Mouse (Mus musculus): Measurements from ENCODE around the gene Itsn2. TPM values are rescaled to one million over a fixed set of nuclear protein-coding genes. Genes with fewer than 3 reads are reported as not detected.
"Not testable (repeated sequence)": the region's sequence is repeated elsewhere in the genome, so short reads cannot be mapped to it uniquely, and the experiment has no call there.

The Itsn2 gene
- total RNA-seq, 2 experiments from 2014 or later: 78.3 to 82.6 TPM

DNA sequence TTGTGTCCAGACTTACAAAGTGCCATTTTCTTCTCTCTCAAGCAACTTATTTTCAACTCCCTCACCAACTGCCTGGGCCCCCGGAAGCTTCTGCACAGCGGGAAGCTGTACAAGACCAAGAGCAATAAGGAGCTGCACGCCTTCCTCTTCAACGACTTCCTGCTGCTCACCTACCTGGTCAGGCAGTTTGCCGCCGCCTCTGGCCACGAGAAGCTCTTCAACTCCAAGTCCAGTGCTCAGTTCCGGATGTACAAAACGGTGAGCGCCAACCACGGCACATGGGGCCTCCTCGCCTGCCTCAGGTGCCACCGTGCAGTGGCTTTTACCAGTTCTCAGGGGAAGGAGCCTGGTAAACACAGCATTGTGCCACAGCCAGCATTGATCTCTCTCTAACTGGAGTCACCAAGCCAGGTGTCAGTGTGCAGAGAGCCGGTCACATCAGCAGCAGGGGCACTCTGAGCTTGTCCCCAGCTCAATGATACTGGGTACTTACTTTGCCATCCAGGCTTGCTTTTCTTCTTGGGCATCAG is 115.1 kb downstream of the Itsn2 start:
- no peak for DNase-seq (ENCODE audit: extremely low spot score in 1 of 2, low spot score in 1 of 2)

DNA sequence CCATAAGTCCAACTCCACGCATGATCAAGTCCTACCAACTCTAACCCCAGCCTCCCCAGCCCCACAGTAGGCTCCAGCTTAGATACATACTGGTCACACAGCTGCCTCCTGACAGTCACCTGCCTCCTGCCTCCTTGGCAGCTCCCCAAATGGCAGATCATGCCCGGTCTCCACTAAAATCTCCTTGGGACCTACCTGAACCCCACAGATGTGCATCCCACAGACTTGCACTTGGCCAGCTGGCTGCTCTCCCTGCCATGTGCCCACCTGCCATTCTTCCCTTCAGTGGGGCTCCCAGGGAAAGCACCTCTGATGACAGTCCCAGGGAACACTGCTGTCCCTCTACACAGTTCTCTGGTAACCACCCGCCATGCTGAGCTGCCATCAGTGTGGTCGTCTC is 115.9 kb downstream of the Itsn2 start:
- DNase-seq (ENCODE audit: extremely low spot score in 1 of 2, low spot score in 1 of 2): no peak

DNA sequence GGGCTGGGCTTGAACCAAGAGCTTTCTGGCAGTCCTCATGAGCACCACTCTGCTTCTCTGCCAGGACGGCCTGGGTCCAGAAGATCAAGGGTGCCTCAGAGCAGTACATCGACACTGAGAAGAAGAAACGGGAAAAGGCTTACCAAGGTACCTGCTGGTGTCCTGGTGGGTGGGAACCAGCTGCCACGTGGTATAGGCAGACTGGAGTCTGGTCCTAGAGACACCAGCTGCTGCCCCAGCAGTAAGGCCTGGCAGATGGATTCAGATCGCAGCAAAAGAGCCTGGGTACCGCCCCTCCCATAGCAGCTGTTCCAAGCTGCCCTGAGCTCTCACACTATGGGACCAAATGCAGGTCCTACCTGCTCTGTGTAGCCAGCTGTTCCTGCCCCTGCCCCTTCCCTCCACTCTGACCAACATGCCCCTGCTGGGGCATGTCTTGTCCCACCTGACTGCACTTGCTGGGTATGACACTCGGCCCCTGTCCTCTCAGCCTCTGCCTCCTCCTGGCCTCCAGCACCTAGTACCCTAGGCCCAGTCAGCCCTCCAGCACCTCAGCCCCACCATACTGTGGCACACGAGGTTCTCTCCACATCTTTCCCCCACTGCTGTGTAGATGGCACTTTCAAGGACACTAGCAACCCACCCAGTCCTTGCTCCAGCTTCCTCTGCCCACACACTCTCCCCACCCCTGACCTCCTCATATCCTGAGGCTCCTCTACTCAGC is 116.6 kb downstream of the Itsn2 start:
- no peak for DNase-seq (ENCODE audit: extremely low spot score in 1 of 2, low spot score in 1 of 2)

DNA sequence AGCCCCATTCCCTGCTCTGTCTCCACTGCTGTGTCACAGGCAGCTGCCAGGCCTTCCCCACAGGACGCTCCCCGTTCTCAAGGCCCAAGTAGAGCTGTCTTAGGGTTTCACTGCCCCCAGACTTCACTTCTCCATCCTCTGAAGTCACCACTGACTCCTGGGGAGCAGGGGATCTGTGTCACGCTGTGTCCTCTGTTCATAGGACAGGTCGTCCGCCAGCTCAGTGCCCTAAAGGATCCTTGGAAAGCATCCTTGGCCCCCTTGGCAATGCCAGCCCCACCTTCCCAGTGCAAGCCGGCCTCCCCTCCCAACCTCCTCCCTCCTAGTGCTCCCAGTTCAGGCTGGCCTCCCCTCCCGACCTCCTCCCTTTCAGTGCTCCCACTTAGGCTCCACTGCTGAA is 117.5 kb downstream of the Itsn2 start:
- DNase-seq (ENCODE audit: extremely low spot score in 1 of 2, low spot score in 1 of 2): no peak

DNA sequence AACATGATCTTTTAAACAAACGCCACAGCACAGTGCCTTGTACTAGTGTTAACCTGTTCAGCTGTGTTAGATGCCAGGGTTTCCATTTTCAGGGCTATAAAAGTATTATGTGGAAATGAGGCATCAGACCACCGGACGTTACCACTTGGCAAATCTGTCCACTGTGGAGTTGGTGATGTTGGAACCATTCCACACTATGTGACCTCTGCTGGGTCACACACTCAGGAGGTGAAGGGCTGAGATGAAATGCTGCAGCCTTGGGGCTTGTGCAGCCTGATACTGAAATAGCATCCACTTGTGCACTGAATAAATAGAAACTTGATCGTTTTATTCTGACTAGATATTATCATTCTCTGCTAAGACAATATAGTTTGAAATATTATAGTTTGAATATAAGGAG is 120.9 kb downstream of the Itsn2 start:
- DNase-seq (ENCODE audit: extremely low spot score in 1 of 2, low spot score in 1 of 2): no peak

DNA sequence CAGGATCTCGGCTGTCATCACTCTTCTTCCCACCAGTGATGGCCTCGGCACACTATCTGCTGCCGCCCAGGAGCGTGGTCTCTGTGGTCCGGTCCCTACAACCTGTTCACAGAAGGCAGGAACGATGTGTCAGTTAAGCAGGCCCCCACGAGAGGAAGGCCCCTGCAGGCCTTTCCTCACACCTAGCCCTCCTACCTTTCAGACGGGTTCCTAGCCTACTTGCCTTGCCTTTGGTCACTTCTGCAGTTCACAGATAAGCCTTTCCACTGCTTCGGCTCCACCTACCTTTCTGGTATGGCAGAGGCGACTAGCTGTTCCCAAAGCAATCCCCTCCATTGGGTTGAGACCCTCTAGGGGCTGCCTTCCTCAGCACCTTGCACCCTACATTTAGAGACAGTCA is 123.2 kb downstream of the Itsn2 start:
- no peak for DNase-seq (ENCODE audit: extremely low spot score in 1 of 2, low spot score in 1 of 2)

DNA sequence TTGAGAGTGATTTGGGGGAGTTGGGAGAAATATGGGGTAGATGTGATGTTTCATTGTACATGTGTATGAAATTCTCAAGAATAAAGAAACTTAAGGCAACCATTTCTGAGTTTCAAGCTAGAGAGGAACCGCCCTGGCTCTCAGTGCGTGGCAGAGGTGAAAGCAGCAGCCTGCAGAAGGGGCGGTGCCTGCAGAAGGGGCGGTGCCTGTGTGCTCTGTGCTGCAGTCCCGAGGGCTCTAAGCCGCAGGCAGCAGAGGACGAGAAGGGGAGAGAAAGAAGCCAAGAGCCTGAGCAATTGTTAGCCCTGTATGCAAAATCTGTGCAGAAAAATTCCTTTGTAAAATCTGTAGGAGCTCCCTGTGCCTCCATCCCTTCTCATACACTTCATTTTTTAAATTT is 125.0 kb downstream of the Itsn2 start:
- DNase-seq (ENCODE audit: extremely low spot score in 1 of 2, low spot score in 1 of 2): no peak

DNA sequence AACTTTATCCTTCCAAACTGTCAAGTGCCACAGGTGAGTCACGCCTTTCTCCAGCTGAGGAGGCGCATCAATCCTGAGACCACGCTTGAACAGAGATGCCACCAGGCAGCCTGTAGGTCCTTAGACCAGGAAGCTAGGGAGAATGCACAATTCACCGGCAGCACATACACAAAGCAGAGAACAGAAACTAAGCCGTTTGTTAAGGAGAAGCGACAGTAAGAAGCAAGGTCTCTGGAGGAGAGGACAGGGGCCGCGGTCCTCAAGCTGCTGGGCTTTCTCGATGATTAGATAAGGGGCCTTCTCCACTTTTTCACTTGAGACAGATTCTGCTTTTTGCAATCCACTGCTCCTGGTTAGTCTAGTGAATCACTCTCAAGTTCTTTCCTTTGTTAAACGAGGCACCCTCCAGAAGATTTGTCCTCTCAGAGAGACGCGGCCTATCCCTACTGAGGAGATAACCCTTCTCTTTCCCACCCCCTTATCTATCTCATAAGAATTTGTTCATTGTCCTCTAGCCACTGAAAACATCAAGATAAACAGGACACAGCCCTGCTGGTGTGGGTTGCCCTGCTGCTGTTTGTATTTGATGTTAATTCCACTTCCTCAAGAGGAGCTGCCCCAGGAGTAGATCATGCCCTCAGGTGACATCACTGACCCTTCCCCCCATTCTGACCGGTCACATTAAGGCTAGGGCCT is 126.8 kb downstream of the Itsn2 start:
- DNase-seq (ENCODE audit: extremely low spot score in 1 of 2, low spot score in 1 of 2): no peak

DNA sequence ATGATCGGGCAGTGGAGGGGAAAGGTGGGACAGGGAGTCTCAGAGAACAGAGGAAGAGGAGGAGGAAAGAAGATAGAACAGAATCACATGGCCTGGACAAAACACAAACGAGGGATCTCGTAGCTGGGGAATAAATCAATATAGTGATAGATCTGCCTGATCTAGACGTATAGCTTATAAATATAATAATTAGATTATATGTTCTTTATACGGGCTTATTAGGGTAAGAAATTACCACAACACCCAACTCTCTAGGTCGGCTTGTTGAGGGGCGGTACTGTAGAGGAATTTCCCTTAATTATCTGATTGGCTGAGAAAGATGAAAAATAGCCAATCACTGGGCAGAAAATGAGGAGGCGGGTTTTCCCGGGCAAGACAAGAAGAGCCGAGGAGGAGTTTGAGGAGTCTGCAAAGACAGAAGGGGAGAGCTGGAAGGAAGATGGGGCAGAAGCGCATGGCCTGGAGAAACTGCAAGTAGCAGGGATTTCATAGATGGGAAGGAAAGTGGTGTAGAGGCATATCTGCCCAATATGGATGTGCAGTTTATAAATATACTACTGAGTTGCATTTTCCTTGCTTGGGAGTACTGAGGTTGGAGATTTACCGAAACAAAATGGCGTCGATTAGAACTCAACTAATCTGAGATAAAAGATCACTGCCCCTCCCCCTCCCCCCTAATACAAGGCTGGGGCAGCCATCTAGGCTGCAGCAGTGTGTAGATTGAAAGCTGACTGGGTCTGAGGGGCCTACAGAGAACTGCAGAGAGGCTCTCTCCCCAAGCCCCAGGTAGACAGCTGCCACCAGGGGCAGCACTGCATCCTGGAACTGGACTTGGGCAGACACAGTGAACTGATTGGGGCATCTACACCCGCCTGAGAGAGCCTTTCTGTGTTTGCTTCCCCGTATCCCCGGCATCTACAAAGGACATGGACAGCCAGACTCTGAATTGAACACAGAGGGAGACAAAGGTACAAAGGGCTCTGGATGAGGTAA is 127.6 kb downstream of the Itsn2 start:
- no peak for DNase-seq (ENCODE audit: extremely low spot score in 1 of 2, low spot score in 1 of 2)

DNA sequence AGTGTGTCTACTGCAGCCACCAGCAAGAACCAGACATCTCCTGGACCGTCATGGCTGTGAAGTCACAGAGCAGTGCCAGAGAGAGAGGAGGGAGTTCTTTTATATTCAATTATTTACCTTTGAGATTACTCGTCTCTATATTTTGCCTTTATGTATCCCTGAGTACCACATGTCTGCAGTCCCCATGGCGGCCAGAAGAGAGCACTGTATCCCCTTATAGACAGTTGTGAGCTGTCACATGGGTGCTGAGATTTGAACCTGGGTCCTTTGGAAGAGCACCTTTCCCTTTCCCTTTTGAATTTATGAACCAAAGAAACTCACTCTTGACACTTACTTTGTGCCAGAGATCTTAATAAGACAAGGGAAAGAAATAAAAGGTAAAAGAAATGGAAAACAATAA is 136.7 kb downstream of the Itsn2 start:
- DNase-seq (ENCODE audit: extremely low spot score in 1 of 2, low spot score in 1 of 2): no peak

DNA sequence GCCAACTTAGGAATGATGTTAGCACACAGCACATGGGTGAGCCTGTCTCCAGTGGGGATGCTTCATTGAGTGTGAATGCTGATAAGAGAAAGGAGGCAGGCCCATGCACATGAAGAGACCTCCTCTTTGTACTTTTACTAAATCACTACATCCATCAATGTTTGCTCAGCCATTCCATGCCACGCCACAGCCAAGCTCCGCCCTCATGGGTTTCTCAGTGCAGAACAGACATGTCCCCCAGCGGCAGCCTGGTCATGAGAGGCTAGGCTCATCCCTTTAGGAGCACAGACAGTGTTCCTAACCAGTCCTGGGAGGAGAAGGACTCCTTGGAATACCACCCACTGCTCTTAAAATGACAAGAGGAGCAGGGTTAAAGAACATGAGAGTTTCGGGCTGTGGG is 139.2 kb downstream of the Itsn2 start:
- no peak for DNase-seq (ENCODE audit: extremely low spot score in 1 of 2, low spot score in 1 of 2)

DNA sequence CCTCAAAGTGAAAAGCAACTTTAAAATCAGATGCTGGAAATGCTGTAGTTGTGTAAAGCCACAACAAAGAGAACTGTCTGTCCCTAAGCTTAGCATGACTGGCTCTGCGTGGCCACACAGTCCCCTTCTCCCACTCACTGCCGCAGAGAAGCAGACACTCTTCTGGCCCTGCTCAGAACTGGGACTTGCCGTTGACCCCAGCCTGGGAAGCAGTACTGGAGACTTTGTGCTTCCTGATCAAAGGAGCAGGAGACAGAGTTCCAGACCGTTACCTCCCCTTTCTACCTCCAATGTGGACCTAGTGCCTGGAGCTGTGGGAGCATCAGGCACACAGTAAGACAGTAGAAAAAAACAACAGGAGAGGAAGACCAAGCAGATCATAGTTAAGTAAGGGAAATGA is 139.9 kb downstream of the Itsn2 start:
- DNase-seq (ENCODE audit: extremely low spot score in 1 of 2, low spot score in 1 of 2): no peak

DNA sequence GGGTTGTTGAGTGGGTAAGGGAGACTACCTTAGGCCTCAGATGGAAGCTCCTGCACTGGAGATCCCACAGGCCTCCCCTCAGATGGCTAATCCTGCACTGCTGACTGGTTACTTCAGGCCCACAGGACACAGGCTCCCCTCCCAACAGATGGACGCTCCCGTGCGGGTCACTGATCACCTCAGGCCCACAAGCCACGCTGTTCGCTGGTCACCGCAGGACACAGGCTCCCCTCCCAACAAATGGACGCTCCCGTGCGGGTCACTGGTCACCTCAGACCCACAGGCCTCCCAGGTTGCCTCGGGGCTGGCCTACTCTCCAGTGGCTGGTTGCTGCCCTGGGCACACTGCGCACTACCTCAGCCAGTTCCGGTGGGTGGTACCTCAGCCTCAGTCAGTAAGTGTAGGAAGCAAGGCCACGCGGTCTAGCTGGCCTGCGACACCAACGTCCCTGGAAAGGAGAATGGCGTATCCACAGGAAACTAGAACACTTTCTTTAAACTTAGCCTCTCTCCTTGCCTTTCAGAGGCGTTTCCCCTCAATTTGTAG is 145.7 kb downstream of the Itsn2 start, which contains the start of gene Fam228a:
Gene Fam228a (minus strand): TSS at position 400 of the 546 bp plus-strand sequence.
- DNase-seq (ENCODE audit: extremely low spot score in 1 of 2, low spot score in 1 of 2): no peak

DNA sequence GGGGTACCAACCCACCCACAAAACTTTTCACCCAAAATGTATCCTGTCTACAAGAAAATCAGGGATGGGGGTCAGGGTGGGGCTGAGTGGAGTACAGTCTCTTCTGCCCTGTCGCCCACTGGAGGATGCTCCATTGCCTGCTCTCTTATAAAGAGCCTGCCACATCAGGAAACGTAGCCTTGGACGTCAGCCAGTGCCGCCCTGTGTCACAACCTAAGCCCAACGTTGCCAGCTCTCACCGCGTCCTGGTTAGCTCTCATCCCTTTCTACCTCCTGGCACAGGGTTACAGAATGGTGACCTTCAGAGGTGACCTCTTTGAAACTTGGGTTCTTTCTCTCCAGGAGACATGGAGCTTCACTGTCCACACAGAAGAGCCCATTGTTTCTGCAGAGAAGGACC is 148.4 kb downstream of the Itsn2 start:
- no peak for DNase-seq (ENCODE audit: extremely low spot score in 1 of 2, low spot score in 1 of 2)

DNA sequence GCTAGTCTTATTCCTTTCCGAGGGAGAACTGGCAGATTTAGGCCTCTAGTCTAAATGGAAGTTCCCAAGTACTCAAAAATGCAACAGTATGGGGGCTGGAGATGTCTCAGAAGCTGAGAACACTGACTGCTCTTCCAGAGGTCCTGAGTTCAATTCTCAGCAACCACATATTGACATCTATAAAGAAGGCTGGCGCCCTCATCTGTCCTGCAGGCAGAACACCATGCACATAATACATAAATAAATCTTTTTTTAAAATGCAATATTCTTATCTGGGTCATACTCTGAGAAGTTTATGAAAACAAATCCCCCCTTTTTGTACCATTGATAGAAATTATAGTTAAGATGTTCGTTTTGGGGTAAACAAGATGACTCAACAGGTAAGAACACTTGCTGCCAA is 149.7 kb downstream of the Itsn2 start:
- DNase-seq (ENCODE audit: extremely low spot score in 1 of 2, low spot score in 1 of 2): no peak

DNA sequence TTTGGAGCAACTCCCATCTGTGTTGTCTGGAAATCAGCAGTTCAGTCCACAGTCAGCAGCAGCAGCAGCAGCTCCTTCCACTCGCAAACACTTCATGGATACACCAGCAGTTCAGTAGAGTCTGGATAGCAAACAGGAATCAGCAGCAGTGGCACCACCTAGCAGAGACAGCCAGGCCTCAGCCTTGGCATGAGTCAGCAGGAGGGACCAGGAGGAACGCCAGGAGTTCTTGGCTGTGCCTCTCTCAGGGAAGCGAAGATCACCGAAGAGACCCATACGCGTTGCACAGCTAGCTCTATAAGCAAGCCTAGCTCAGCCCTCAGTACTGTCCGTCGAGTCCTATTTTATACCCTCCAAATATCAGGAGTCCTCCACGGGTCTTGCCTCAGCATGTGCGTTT is 152.0 kb downstream of the Itsn2 start:
- no peak for DNase-seq (ENCODE audit: extremely low spot score in 1 of 2, low spot score in 1 of 2)

DNA sequence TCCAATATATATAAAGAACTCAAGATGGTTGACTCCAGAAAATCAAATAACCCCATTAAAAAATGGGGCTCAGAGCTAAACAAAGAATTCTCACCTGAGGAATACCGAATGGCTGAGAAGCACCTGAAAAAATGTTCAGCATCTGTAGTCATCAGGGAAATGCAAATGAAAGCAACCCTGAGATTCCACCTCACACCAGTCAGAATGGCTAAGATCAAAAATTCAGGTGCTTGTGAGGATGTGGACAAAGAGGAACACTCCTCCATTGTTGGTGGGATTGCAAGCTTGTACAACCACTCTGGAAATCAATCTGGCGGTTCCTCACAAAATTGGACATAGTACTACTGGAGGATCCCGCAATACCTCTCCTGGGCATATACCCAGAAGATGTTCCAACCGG is 162.0 kb downstream of the Itsn2 start:
- DNase-seq (ENCODE audit: extremely low spot score in 1 of 2, low spot score in 1 of 2): not testable (repeated sequence)

DNA sequence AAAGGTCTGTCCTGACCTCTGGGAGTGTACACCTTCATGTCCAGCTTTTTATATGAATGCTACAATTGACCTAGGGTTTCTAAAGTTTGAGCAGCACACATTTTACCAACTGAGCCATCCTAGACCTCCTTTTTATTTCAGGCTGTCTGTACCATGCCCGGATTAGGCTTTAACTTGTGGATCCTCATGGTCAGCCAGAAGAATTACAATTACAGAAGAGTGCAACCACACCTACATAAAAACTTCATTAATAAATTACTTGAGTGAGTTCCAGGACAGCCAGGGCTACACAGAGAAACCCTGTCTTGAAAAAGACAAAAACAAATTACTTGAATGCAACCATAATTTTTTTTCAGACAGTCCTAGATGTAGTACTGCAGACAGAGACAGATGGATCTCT is 164.6 kb downstream of the Itsn2 start:
- no peak for DNase-seq (ENCODE audit: extremely low spot score in 1 of 2, low spot score in 1 of 2)

Data from layer of hippocampus, postnatal 25 days (tissue).